Mouse (Mus musculus) right cerebral cortex, adult 2 months (tissue): Measurements from ENCODE around the gene Sh3rf3.

Source experiments
- DNase-seq, 2 experiments: peaks; one replicate each; pipeline ENCODE4 v3.0.0; 2021 to 2022; ENCODE audit warnings: low spot score in 2 of 2

Sh3rf3 gene

DNA sequence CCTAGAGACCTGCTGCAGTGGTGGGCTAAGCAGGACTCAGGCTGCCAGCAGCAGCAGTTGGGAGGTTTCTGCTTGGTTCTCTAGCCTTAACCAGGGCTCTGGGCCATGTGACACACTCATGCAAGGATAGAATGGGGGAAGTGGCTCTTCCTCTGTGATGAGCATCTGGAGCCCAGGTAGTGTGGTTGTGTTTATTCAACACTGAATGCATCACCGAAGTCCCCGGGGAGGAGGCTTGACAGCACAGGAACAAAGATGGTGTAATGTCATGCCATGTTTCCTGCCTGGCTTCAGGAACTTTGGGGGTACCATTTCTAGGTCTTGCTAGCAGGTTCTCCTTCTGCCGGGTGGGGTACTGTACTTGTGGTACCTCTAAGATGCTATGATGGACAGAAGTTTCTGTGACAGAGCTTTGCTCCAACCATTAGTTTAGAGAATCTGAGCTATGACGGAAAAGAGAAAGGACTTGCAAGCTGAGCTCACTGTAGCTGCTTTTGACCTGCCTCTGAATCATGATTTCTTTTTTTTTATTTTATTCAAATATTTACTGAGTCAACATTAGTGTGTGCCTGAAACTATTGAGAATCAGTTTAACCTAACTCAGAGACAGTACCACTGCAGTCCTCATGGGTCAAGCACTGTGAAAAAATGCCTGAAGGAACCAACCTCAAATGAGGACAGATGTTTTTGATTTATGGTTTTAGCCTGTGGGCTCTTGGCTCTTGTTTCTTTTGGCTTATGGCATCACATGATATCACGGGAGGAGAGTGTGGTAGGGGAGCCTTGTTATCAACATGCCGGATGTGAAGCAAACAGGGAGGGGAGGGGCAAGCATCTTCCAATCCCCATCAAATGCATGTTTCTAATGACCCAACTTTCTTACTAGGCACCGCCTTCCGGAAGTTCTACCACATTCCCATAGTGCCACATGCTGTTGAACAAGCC is 102.4 kb downstream of the Sh3rf3 start:
- no peak for DNase-seq

DNA sequence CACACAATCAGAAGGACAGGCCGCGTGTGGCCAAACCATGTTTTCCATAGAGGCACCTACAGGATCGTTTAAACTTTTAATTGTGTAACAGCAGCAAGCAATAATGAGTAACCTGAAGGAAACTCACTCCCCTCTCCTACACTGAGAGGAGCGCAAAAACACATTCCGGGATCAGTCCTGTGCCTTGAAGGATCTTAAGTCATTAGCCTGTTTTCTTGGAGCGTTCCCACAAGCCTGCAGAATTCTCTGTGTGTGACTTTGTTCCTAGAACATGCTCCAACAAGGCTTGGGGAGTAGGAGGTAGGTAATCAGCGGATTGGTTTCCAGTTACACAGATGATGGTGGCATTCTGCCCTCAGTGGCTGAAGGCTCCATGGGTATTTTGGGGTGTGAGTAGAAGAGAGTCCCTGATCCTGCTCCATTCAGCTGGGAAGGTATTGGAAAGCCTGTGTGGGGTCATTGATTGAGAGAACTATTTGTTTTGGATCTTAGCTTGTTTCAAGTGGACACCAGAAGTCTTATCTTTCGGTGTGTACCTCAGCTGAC is 108.6 kb downstream of the Sh3rf3 start:
- DNase-seq = no peak

DNA sequence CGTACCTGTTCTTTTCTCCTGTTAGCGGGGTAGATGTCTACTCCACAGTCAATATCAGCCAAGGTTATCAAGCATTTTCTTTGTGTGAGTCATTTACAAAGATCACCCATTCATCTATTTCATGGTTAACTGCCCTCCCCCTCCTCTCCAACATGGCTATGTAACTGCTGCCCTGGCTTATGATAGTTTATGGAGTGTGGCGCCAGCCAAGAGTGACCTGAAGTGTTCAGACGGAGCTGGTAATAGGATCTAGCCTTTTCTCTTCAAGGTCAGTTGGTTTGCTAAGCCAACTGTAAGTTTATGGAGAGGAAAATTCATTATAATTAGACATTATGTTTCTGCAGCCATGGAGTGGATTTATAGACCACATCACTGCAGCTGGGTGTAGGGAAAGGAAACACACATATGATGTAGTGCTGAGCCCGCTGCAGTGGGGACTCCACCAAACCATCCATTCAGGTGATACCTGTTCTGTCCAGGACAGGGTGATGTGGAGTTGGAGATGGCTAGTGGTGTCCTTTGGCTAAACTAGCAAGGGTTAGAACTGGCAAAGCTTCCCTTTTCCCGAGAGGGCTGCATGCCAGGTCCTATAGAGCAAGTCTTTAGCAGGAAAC is 109.2 kb downstream of the Sh3rf3 start:
- DNase-seq = no peak

DNA sequence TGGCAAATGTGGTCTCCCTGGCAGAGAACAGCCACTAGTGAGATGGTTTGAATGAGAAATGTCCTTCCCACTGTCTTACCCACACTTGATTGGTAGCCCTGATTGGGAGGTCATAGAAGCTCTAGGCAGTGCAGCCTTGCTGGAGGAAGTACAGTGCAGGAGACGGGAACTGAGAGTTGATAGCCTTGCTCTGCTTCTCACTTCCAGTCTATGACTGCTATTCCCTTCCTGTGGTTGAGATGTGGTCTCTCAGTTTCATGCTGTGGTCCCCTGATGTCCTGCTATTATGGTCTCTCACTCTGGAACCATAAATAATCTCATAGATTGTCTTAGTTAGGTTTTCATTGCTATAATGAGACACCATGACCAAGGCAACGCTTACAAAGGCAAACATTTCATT is 109.8 kb downstream of the Sh3rf3 start:
- no peak for DNase-seq

DNA sequence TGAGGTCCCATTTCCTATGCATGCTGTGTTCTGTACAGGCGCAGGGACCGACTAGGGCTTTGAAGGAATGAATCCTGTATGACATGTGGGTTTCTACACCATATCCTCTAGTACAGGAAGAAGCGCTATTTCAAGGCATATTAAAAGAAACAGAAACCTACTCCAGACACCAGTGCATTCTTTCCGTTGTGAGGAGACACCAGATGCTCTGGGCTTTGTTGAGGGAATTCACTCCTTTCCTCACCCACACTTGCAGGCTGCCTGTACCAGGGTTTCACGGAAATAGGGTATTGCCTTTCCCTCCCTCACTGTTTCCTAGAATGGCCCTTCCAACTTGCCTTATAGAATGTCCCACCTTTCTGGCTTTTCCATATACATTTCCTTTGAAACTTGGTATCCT is 113.4 kb downstream of the Sh3rf3 start:
- DNase-seq = peak in 1 of 2 experiments; percentile 53

DNA sequence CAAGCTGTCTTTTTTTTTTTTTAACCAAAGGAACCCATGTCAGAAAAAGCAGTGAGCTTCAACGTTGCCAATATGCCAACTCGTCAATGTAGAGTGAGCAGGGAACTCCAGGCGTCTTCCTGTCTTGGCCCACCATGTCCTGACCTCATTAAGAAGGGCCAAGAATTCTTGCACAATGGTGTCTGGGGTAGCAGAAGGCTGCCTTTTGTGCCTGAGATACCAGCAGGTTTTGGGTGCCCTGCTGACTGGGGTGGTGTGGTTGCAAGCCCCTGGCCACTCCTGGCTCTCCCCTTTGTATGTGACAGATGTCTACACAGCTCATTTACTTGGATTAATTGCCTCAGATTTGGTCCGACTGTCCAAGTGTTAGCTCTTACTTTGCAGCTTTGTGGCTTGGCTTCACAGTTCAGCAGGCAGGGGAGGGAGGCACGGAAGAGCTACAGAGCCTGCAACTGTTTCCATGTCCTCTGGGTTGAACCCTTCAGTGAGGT is 115.8 kb downstream of the Sh3rf3 start:
- no peak for DNase-seq

- DNase-seq = no peak
These were observed 119.1 kb downstream of the Sh3rf3 start for GRCm38 (mm10) chr10:58932151-58932773.

DNA sequence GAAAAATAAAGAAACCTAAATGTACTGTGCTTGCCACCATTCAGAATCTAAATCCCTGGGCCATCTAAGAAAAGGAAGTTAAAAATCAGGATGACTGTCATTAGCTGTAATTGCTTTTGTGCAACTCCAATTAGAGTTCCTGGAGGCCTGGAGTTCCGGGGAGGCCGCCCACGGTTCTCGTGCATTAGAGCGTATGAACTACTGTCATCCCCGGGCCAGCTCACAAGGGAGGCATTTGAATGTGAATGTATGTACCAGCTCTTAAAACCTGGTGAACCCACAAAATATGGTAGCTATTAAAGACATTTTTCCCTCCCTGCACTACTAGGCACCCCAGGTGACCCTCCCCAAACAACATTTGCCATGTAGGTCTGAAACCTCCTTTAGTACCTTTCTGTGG is 122.4 kb downstream of the Sh3rf3 start:
- no peak for DNase-seq

GRCm38 (mm10) chr10:58936441-58936860 is 123.3 kb downstream of the Sh3rf3 start:
- no peak for DNase-seq

- DNase-seq = no peak
These were observed 124.4 kb downstream of the Sh3rf3 start for GRCm38 (mm10) chr10:58937521-58937920.

GRCm38 (mm10) chr10:58942819-58943218 is 129.7 kb downstream of the Sh3rf3 start:
- DNase-seq = no peak

GRCm38 (mm10) chr10:58943661-58944400 is 130.7 kb downstream of the Sh3rf3 start:
- DNase-seq = no peak

- no peak for DNase-seq
These were observed 131.8 kb downstream of the Sh3rf3 start for GRCm38 (mm10) chr10:58944930-58945329.

- DNase-seq = no peak
These were observed 136.8 kb downstream of the Sh3rf3 start for GRCm38 (mm10) chr10:58949770-58950638.

DNA sequence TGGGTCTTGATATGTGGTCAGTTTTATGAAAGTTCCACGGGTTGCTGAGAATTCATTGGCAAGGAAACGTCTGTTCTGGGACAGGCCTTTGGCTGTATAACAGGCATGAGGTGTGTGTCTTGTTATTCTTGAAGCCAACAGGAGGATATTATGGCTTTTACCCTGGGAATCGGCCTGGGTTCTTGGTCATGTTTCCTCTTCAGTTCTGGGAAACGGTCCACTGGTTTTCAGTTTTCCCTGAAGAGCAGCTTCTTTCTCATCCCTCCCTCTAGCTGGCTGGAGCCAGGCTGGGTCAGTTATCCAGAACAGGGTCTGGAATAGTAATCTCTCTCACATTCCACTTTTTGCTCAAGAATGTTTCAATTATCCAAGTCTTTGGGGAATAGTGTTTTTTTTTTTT is 147.0 kb downstream of the Sh3rf3 start:
- no peak for DNase-seq

- DNase-seq = no peak
These were observed 155.1 kb downstream of the Sh3rf3 start for GRCm38 (mm10) chr10:58968236-58968635.

DNA sequence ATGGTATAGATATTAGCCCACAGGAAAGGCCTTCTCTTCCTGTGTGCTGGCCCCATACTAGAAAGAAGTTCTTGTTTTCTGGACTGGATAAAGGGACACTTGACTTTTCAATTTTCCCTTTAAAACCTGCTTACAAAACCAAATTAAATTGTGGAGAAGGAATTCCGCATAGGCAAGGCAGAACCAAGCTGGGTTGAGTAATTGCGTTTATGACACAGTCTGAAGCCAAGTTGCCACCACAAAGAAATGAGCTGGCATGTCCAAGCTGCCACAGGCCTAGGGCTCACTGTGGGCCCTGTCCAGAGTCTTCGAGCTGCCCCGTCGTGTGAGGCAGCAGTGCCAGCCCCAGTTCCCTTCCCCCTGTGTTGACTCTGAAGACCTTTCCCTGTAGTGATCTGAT is 156.2 kb downstream of the Sh3rf3 start:
- no peak for DNase-seq

DNA sequence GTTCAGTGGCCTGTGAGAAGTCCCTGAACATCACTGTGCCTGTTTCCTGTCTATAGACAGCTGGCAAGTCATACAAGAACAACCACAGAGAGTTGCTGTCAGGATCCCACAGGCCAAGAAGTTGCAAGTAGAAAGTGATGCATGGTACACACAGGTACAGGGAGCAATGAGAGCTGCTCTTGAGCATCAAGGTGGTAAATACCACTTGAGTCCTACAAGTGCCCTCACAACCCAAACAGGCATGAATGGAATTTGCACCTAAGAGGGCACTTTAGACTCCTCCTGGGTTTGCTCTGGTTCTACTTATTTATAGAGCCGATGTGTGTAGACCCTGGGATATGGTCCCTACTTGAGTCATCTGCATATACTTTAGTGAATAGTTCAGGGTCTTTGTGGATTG is 159.0 kb downstream of the Sh3rf3 start:
- no peak for DNase-seq

DNA sequence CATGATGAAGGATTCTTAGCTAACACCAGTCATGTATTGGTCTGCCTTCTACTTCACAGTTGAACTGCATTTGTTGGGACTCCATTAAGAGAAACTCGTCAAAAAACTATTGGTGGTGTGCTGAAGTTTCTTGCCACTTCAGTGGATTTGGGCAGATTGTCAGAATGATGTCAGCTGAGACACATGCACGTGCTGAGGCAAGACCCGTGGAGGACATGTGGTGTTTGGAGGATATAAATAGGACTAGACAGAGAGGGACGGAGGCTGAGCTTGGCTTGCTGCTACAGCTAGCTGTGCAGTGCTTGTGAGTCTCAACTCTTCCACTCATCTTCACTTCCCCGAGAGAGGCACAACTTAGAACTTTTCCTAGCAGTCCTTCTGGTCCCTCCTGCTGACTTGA is 161.0 kb downstream of the Sh3rf3 start:
- no peak for DNase-seq

GRCm38 (mm10) chr10:58979320-58979959 is 166.3 kb downstream of the Sh3rf3 start:
- DNase-seq = no peak
